Mouse (Mus musculus): Measurements from ENCODE around the gene Hypk. TPM values are rescaled to one million over a fixed set of nuclear protein-coding genes. Genes with fewer than 3 reads are reported as not detected.

Hypk gene
- polyA plus RNA-seq, 1 experiment from 2014 or later: 70.9 TPM

GRCm38 (mm10) chr2:121445117-121445516 lies 8.0 kb upstream of the Hypk start:
- no peaks in the 10 kb centered on the region for H3K27me3 ChIP-seq (replicated peaks; ENCODE audit: insufficient read depth, low read length)
- no peak overlapping the region for H3K9ac ChIP-seq (replicated peaks; ENCODE audit: low read depth)
- ATAC-seq (no peak), DNase-seq (ENCODE audit: low spot score) (no peak)
- TF ChIP-seq CTCF (IDR thresholded peaks at IDR 0.05) (no peak), EP300 (IDR thresholded peaks at IDR 0.05) (no peak)
- H3K4me2 ChIP-seq (replicated peaks; ENCODE audit: low read depth, low read length): no peak overlapping the region
- H3K4me3 ChIP-seq (ENCODE audit: low read depth, low read length): no peak overlapping the region
- no peak overlapping the region for H3K27ac ChIP-seq (ENCODE audit: low read length)
- 71% methylated on average over 3 of the region's 3 CpGs for WGBS
- H3K36me3 ChIP-seq (ENCODE audit: insufficient read depth, low read length): no peaks in the 10 kb centered on the region
- H3K9me3 ChIP-seq (ENCODE audit: low read length): no peaks in the 10 kb centered on the region
- peaks cover 13% of the 10 kb centered on the region; the same call in 1 of the 2 replicates for H3K4me1 ChIP-seq (ENCODE audit: insufficient read depth, low read depth, low read length)

GRCm38 (mm10) chr2:121446506-121446905 lies 6.6 kb upstream of the Hypk start:
- TF ChIP-seq EP300 (IDR thresholded peaks at IDR 0.05): no peak
- no peak for TF ChIP-seq CTCF (IDR thresholded peaks at IDR 0.05)
- H3K9me3 ChIP-seq (ENCODE audit: low read length): no peaks in the 10 kb centered on the region
- H3K36me3 ChIP-seq (ENCODE audit: insufficient read depth, low read length): no peaks in the 10 kb centered on the region
- H3K4me2 ChIP-seq (replicated peaks; ENCODE audit: low read depth, low read length): no peak overlapping the region
- H3K4me3 ChIP-seq (ENCODE audit: low read depth, low read length): no peak overlapping the region
- DNase-seq (ENCODE audit: low spot score) (no peak), ATAC-seq (no peak)
- H3K27ac ChIP-seq (ENCODE audit: low read length): no peak overlapping the region
- peaks cover 15% of the 10 kb centered on the region; the same call in 1 of the 2 replicates for H3K4me1 ChIP-seq (ENCODE audit: insufficient read depth, low read depth, low read length)
- no peaks in the 10 kb centered on the region for H3K27me3 ChIP-seq (replicated peaks; ENCODE audit: insufficient read depth, low read length)
- WGBS: 77% methylated on average over 4 of the region's 4 CpGs
- no peak overlapping the region for H3K9ac ChIP-seq (replicated peaks; ENCODE audit: low read depth)

- Histone ChIP-seq H3K36me3 (ENCODE audit: insufficient read depth, low read length) (no peaks in the 10 kb centered on the region), H3K4me3 (ENCODE audit: low read depth, low read length) (no peak overlapping the region), H3K27me3 (replicated peaks; ENCODE audit: insufficient read depth, low read length) (no peaks in the 10 kb centered on the region), H3K4me2 (replicated peaks; ENCODE audit: low read depth, low read length) (no peak overlapping the region), H3K27ac (ENCODE audit: low read length) (no peak overlapping the region), H3K9ac (replicated peaks; ENCODE audit: low read depth) (no peak overlapping the region), H3K4me1 (ENCODE audit: insufficient read depth, low read depth, low read length) (peaks cover 11% of the 10 kb centered on the region; the same call in 1 of the 2 replicates), H3K9me3 (ENCODE audit: low read length) (no peaks in the 10 kb centered on the region)
- ATAC-seq (no peak), DNase-seq (ENCODE audit: low spot score) (no peak)
- WGBS: 79% methylated on average over 3 of the region's 3 CpGs
- TF ChIP-seq CTCF (IDR thresholded peaks at IDR 0.05): no peak
- TF ChIP-seq EP300 (IDR thresholded peaks at IDR 0.05): no peak
Observed at GRCm38 (mm10) chr2:121447006-121447405, 6.1 kb upstream of the Hypk start.

- Histone ChIP-seq H3K9ac (replicated peaks; ENCODE audit: low read depth) (peak overlapping the region; percentile 27; the same call in 1 of the 2 replicates), H3K4me2 (replicated peaks; ENCODE audit: low read depth, low read length) (peak overlapping the region; percentile 58), H3K9me3 (ENCODE audit: low read length) (no peaks in the 10 kb centered on the region), H3K27ac (ENCODE audit: low read length) (peak overlapping the region; percentile 93), H3K4me1 (ENCODE audit: insufficient read depth, low read depth, low read length) (0 out of 2 replicates have a peak, but pooled peaks cover 2% of the 10 kb centered on the region), H3K4me3 (ENCODE audit: low read depth, low read length) (peak overlapping the region; percentile 39), H3K27me3 (replicated peaks; ENCODE audit: insufficient read depth, low read length) (no peaks in the 10 kb centered on the region), H3K36me3 (ENCODE audit: insufficient read depth, low read length) (no peaks in the 10 kb centered on the region; the same call in 1 of the 2 replicates)
- TF ChIP-seq CTCF (IDR thresholded peaks at IDR 0.05) (peak; percentile 58), EP300 (IDR thresholded peaks at IDR 0.05) (no peak)
- ATAC-seq (no peak), DNase-seq (ENCODE audit: low spot score) (peak; percentile 67)
- WGBS: 11% methylated on average over 9 of the region's 9 CpGs
Observed at GRCm38 (mm10) chr2:121448136-121448535, 5.0 kb upstream of the Hypk start.

- Histone ChIP-seq H3K27ac (ENCODE audit: low read length) (peak within 1 kb of the TSS; percentile 98), H3K4me3 (ENCODE audit: low read depth, low read length) (peak within 1 kb of the TSS; percentile 99), H3K27me3 (replicated peaks; ENCODE audit: insufficient read depth, low read length) (no peaks in the 10 kb centered on the region), H3K4me2 (replicated peaks; ENCODE audit: low read depth, low read length) (peak within 1 kb of the TSS; percentile 73), H3K4me1 (ENCODE audit: insufficient read depth, low read depth, low read length) (0 out of 2 replicates have a peak, but pooled peaks cover 2% of the 10 kb centered on the region), H3K9me3 (ENCODE audit: low read length) (no peaks in the 10 kb centered on the region), H3K36me3 (ENCODE audit: insufficient read depth, low read length) (no peaks in the 10 kb centered on the region; the same call in 1 of the 2 replicates), H3K9ac (replicated peaks; ENCODE audit: low read depth) (peak within 1 kb of the TSS; percentile 98)
- ATAC-seq (peak; percentile 97), DNase-seq (ENCODE audit: low spot score) (peak; percentile 99)
- no peak for TF ChIP-seq EP300 (IDR thresholded peaks at IDR 0.05)
- no peak for TF ChIP-seq CTCF (IDR thresholded peaks at IDR 0.05)
- WGBS: 1% methylated on average over 59 of the region's 74 CpGs
Observed at GRCm38 (mm10) chr2:121448739-121449535, 4.2 kb upstream of the Hypk start, which contains the start of gene Serf2. TSS of gene Serf2 (plus strand) at chr2:121449195.

- Histone ChIP-seq H3K9me3 (ENCODE audit: low read length) (no peaks in the 10 kb centered on the region), H3K4me3 (ENCODE audit: low read depth, low read length) (peak overlapping the region; percentile 99), H3K4me1 (ENCODE audit: insufficient read depth, low read depth, low read length) (0 out of 2 replicates have a peak, but pooled peaks cover 2% of the 10 kb centered on the region), H3K27ac (ENCODE audit: low read length) (peak overlapping the region; percentile 98), H3K9ac (replicated peaks; ENCODE audit: low read depth) (peak overlapping the region; percentile 98), H3K4me2 (replicated peaks; ENCODE audit: low read depth, low read length) (peak overlapping the region; percentile 73), H3K36me3 (ENCODE audit: insufficient read depth, low read length) (no peaks in the 10 kb centered on the region; the same call in 1 of the 2 replicates), H3K27me3 (replicated peaks; ENCODE audit: insufficient read depth, low read length) (no peaks in the 10 kb centered on the region)
- no peak for DNase-seq (ENCODE audit: low spot score)
- 2% methylated on average over 39 of the region's 54 CpGs for WGBS
- peak; percentile 10 for ATAC-seq
- no peak for TF ChIP-seq CTCF (IDR thresholded peaks at IDR 0.05)
- no peak for TF ChIP-seq EP300 (IDR thresholded peaks at IDR 0.05)
Observed at GRCm38 (mm10) chr2:121449545-121450011, 3.5 kb upstream of the Hypk start.

Measured in lung, postnatal 0 days (tissue).